Mouse (Mus musculus) bone marrow macrophage, adult 2 months (primary cell): ENCODE data around the gene Gng7.

Source experiments
- CTCF ChIP-seq: IDR thresholded peaks from 2 replicates; pipeline ENCODE4 v1.5.1; 2012; ENCODE audit warnings: low read depth, mild to moderate bottlenecking, low read length, moderate library complexity
- POLR2A ChIP-seq: IDR thresholded peaks from 2 replicates; pipeline ENCODE4 v1.6.1; 2012; ENCODE audit warnings: mild to moderate bottlenecking, low read depth, low read length, borderline replicate concordance

DNA sequence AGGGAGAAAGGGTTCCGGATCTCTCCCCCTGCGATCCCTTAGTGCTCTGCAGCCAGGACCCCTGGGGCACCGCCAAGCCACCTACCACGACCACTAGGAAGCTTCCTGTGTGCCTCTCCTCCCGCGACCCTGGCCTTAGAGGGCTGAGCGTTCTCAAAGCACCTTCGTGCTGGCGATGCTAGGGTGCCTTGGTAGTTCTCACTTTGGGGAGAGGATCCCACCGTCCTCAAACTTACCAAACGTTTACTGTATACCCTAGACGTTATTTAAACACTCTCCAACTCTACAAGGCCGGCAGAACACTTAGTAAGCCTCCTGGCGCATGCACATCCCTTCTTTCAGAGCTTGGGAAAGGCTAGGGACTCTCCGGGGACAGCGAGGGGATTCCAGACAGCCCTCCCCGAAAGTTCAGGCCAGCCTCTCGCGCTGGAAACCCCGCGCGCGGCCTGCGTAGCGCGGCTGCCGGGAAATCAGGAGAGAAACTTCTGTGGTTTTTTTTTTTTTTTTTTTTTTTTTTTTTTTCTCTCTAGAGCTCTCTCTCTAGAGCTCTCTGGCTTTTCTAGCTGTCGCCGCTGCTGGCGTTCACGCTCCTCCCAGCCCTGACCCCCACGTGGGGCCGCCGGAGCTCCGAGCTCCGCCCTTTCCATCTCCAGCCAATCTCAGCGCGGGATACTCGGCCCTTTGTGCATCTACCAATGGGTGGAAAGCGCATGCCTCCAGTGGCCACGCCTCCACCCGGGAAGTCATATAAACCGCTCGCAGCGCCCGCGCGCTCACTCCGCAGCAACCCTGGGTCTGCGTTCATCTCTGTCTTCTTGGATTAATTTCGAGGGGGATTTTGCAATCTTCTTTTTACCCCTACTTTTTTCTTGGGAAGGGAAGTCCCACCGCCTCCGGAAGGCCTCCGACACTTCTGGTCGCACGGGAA, 85.2 kb downstream of the Gng7 start, which contains the start of gene Gadd45b:
- TF ChIP-seq POLR2A (peak; percentile 98), CTCF (no peak; the same call in 1 of the 2 replicates)
